Mouse (Mus musculus) erythroblast, adult 5-6 weeks (primary cell): ENCODE measurements around the gene Hoxa6. TPM values are rescaled to one million over a fixed set of nuclear protein-coding genes. Genes with fewer than 3 reads are reported as not detected.

ENCODE experiments used
- ATAC-seq: replicated peaks from 2 replicates; pipeline ENCODE4 v1.8.0; 2016; ENCODE audit warnings: moderate number of reproducible peaks, mild to moderate bottlenecking, moderate TSS enrichment, inconsistent platforms; ENCODE audit not compliant: poor library complexity, low FRiP score, severe bottlenecking
- total RNA-seq, 2 experiments: library from RNA; stranded (forward) in 1 of 2; stranded (reverse) in 1 of 2; fragments of 150-400 nt in 1 of 2; fragments of 200-764, 138-1000 nt in 1 of 2; gene quantifications; 2 replicates each; pipeline versions ENCODE4 v1.2.3 to v1.2.4; 2015 to 2017; ENCODE audit warnings: low replicate concordance in 2 of 2

Hoxa6 gene
- total RNA-seq, 2 experiments from 2014 or later = not detected

- ATAC-seq = no peak
Observed at GRCm38 (mm10) chr6:52217895-52218642, 9.5 kb upstream of the Hoxa6 start.

DNA sequence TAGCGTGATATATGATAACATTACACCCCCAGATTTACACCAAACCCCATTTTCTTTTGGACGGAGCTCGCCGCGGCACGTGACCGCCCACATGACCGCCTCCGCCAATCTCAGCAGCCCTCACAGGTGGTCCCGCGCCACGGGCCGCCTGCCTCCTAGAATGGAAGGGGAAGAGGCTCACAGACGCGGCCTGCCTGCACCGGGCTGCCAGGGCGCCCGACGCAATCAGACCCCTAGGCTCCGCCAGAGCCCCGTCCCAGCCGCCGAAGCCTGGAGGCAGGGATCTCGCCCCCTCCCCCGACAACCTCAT, 8.9 kb upstream of the Hoxa6 start:
- no peak for ATAC-seq

DNA sequence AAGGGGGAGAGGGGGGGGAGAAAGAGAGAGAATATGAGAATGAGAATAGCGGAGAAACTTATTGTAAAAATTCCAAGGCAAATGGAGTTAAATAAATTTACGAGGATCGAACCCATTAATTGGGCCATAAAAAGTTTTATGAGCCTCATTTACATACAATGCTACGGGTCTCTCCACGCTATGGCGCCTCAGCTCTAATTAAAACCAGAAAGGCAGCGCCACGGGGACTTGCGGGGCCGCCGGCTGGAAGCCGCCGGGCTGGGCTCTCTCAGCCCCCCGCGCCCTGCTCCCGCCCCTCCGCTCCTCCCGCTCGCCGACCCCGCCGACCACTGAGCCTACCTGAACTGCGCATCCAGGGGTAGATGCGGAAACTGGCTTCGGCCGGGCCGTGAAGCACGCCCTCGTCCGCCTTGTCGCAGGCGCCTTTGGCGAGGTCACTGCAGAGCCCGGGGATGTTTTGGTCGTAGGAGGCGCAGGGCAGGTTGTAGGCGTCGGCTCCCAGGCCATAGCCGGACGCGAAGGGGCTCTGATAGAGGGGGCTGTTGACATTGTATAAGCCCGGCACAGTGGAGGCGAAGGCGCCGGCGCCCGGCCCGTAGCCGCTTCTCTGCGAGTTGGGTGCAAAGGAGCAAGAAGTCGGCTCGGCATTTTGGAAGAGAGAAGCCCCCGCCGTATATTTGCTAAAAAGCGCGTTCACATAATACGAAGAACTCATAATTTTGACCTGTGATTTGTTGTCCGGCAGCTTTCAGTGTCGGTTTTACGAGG, 8.4 kb upstream of the Hoxa6 start:
- no peak for ATAC-seq

DNA sequence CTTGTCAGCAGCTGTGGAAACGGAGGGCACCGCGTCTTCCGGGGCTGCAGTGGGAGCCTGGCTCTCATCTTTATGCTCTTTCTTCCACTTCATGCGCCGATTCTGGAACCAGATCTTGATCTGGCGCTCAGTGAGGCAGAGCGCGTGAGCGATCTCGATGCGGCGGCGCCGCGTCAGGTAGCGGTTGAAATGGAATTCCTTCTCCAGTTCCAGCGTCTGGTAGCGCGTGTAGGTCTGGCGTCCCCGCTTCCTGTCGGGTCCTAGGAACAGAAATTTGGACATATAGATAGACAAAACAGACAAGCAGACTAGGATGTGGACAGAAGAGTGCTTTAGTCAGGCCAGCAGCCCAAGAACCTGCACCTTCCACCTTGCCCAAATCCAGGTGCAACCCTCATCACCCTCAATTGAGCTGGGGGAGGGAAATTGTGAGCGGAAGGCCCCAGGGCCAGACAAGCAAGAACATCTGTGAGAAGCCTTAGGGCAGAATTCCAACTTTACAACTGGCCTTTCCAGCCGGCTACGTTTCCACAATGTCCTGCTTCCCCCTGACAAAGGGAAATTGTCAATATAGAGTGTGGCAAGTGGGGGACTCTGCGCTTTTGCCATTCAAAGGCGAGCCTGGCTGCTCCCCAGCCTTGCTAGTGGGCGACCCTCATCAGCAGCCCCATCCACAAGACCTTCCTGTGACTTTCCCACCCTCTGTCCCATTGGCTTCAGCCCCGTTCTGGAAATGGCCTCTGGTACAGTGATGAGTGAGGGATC, 7.4 kb upstream of the Hoxa6 start:
- no peak for ATAC-seq

- no peak for ATAC-seq
Observed at GRCm38 (mm10) chr6:52215070-52215469, 6.5 kb upstream of the Hoxa6 start.

- ATAC-seq = no peak
Observed at GRCm38 (mm10) chr6:52214271-52214670, 5.7 kb upstream of the Hoxa6 start.

DNA sequence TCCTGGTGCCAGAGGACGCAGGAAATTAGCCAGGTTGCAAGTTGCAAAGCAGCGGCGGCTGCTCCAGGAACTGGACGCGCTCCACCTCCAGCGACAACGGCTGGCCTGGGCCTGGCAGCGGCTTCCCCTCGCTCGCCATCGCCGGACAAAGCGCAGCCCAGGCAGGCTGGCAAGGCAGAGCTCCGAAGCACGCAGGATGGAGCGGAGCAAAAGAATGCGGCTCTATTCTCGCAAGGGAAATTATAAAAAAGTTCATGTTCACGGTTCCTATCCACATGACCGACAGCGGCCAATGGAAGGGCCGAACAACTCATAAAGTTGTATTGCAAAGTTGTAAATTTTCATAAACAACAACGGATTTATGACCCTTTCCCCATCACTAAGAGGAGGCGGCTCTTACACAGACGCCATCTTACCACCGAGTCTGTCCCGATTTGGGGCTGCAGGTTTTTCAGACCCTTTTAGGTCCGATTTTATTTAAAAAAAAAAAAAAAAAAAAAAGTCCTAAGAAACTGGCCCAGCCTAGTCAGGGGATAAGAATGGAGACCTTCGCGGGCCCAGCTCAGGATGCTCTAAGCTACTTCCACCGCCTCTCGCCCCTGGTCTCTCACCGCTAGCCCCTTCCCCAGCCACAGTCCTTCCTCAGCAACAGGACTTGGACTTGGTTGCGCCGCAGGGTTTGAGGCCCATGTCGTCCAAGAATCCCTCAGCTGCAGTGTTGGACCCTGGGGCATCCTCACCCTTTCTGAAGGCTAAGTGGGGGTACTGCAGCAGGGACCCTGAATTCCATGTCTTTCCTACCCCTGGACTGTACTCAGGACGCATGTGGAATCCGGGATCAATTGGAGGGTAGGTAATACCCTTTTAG, 4.8 kb upstream of the Hoxa6 start, which contains the start of the genes Hoxa3 and Gm28308:
Hoxa3 (minus strand) TSS at position 218 of the 868 bp plus-strand sequence.
Gm28308 (minus strand) TSS at position 221 of the 868 bp plus-strand sequence.
- ATAC-seq = no peak

GRCm38 (mm10) chr6:52212556-52213118, 4.1 kb upstream of the Hoxa6 start:
- no peak for ATAC-seq

DNA sequence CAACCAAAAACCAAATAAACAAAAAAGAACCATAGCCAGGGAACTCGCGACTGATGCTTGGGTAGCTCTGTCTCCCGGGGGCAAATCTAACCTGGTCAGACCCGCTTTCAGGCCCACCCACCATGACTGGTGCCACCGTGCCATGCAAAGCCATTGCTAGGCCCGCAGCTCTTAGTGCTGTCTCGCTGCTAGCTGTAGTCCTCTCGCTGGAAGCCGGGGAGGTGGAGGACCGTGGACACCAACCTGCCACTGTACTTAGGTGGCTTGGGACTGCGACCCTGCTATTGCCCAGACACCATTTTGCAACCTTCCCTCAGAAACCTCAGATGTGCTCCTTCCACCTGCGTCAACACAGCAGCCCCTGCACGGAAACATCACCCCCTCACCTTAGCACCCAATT, 3.4 kb upstream of the Hoxa6 start:
- ATAC-seq = no peak

DNA sequence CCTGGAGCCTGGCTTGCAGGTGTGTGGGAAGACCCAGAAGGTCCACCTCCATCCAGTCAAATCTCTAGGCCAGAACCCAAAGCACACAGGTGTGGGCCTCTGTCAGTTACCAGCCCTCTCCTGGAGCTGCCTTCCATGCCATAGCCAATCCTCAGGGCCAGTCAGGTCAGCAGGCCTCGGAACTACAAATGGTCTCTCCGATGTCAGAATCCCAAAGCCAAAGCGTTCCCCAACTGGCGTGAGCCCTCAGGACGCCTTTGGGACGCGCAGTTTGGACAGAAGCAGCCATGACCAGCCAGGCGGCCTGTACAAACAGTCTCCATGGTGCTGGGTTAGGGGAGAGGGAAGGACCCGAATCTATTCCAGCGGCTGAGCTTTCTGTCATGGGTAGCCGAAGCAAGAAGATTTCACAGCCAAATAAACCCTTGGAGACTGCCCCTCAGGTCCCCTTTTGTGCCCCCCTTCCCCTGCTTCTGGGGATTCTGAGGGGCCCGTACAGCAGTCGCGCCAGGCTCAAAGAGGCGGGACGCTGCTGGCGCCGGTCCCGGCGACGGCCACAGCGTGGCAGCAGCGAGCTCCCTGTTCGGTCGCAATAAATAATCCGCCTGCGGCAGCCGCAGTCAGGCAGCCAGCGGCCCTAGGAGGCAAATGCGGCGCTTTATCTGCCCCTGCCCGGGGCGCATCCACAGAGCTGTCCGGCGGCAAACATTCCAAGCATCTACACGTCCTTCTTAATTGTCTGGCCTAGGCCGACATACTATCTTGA, 2.8 kb upstream of the Hoxa6 start:
- no peak for ATAC-seq

DNA sequence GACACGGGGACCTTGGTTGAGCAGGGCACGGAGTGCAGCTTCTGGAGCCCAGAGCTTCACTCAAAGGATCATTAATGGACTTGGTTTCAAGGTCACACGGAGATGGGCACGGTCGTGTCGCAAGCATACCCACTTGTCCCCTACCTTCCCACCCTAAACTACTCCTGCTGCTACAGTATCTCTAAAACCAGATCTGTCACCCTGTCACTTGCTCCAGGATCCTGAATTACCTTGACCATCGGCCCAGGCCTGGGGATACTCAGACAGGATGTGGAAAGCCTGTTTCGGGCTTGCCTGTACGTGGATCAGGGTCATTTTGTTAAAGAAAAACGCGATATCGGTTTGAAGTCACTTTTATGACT, 1.1 kb upstream of the Hoxa6 start:
- ATAC-seq = no peak

DNA sequence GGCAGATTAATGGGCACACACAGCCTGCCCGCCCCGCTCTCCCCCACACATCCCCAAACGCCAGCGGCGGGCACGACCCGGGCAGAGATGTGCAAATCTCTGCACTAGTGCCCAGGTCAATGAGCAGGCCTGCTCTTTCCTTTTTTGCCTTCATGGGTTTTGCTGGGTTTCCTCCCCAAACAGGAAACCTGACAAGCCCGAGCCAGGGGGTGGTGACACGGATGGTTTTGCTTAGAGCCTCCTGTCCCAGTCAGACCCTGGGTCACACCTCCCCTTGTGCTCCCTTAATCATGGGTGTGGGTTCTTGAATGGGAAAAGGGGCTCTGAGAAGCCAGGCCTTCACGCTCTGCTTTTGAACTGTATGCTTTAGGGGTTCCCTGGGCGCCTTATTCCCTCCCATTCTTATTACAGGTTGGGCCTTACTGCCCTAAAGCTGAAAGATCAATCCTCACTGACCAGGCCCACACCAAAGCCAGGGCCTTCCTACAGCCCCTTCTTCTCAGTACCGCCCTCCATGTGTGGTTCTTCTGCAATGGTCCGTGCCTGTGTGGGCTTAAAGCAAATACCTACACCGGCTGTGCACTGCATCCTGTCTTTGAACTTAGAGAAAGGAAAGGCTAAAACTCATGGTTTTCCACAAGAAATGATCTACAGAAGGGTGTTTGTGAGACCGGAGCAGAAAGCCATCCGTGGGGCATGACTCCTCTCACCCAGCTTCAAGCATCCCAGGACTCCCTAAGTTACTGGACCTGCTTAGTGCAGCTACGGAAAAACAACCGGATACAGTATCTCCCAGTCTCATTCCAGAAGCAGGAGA, 554 bp upstream of the Hoxa6 start:
- ATAC-seq = no peak

GRCm38 (mm10) chr6:52207684-52207976, 892 bp downstream of the Hoxa6 start:
- ATAC-seq = no peak

- no peak for ATAC-seq
Observed at GRCm38 (mm10) chr6:52206882-52207683, 1.4 kb downstream of the Hoxa6 start.

- ATAC-seq = no peak
Observed at GRCm38 (mm10) chr6:52205638-52206621, 2.6 kb downstream of the Hoxa6 start.

DNA sequence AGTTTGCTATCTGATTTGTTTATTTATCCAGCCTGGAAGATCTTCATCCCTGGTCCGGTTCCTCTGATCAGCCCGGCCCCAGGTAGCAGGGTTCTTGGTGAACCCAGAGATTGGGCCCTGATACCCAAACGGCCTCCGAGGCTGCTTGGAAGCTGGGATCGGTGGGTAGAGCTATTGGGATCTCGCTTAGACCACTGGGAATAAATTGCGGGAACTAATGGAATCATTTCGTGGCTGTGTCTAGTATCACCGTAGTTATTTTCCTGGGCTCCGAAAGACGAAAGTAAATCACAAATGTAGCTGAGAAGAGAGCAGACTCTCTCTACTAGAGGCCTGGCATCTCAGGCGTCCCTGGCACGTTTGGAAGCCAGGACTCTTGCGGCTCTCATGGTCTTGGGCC, 3.3 kb downstream of the Hoxa6 start:
- no peak for ATAC-seq
